ENCODE assay signal across 25 mouse cellular contexts in the genomic region with DNA sequence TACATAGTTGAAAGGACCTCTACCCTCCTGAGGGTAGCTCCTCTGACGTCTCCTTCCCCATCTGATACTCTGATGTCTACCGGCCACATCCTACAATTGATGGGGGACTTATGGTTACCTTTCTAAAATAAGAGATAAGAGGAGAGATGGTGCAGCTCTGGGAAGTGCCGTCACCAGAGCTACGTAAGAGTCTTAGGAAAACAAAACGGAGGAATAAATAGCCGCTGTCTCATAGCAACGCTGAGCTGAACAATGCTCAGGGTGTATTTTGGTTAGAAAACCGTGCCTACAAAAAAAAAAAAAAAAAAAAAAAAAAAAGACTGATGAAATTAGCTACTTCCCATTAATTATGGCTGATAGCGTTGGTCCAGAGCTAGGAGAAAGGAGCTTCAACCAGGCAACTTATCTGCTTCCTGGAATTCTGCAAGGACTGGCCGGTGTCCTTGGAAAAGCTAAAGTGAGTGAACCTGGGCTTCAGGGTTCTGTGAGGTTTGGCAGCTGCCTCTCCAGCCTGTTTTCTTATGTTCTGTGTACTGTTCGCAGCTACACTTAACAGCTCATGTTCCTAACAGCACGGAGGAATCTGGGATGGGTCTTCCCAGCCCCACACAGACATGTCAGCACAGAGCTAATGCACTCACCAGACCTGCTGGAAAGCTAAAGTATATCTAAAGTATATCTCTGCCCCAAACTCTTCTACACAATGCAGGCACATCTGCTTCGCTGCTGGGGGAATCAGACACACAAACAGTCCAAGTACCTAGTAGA. TPM values are rescaled to one million over a fixed set of nuclear protein-coding genes. Genes with fewer than 3 reads are reported as not detected.
A peak's percentile ranks its signal among the peaks of the same experiment; 100 is the strongest.
DNase-seq lines count a peak whose midpoint lies in the region; ATAC-seq lines count a peak whose summit lies in the region.
"Had no signal": no experiment of that assay in that cellular context is flagged by ENCODE, and none has a peak within 500 bp of the region (broad histone marks: within the 10 kb centered on the region; RNA-seq: fewer than 3 reads in every experiment).

No protein-coding gene starts in this region.

- WGBS in heart, embryonic 11.5 days (ENCODE audit: insufficient replicate concordance), result 35% methylated on average over 13 of the region's 13 CpGs
- 64% methylated on average over 13 of the region's 13 CpGs for WGBS in midbrain, embryonic 11.5 days
- 63% methylated on average over 13 of the region's 13 CpGs for WGBS in midbrain, embryonic 14.5 days

- H3K4me3 ChIP-seq in heart, embryonic 11.5 days (ENCODE audit: low read depth, low read length), result no peak overlapping the region
- no peak overlapping the region for H3K4me3 ChIP-seq in midbrain, embryonic 11.5 days (ENCODE audit: low read depth, low read length)
- no peak overlapping the region for H3K4me3 ChIP-seq in midbrain, embryonic 14.5 days (replicated peaks; ENCODE audit: low read depth, low read length)
- H3K4me3 ChIP-seq: embryonic facial prominence, embryonic 12.5 days; heart, embryonic 15.5 days; hindbrain, embryonic 13.5 days; kidney, embryonic 15.5 days; limb, embryonic 12.5 days; liver, embryonic 13.5 days; megakaryocyte, embryonic 14.5 days; midbrain, embryonic 15.5 days; neural tube, embryonic 13.5 days had no signal

- 0 out of 2 replicates have a peak overlapping the region, but pooled peaks have one; percentile 3 for H3K4me2 ChIP-seq in heart, embryonic 11.5 days
- H3K4me2 ChIP-seq in midbrain, embryonic 11.5 days, result no peak overlapping the region
- no peak overlapping the region for H3K4me2 ChIP-seq in midbrain, embryonic 14.5 days (ENCODE audit: low read length)
- H3K4me2 ChIP-seq: embryonic facial prominence, embryonic 12.5 days; heart, embryonic 15.5 days; hindbrain, embryonic 13.5 days; kidney, embryonic 15.5 days; limb, embryonic 12.5 days; liver, embryonic 13.5 days; midbrain, embryonic 15.5 days; neural tube, embryonic 13.5 days had no signal

- H3K36me3 ChIP-seq in heart, embryonic 11.5 days (ENCODE audit: control insufficient read depth, insufficient read depth, low read length), result no peaks in the 10 kb centered on the region
- no peaks in the 10 kb centered on the region for H3K36me3 ChIP-seq in midbrain, embryonic 11.5 days (ENCODE audit: control insufficient read depth, insufficient read depth, low read length)
- H3K36me3 ChIP-seq in midbrain, embryonic 14.5 days (ENCODE audit: control insufficient read depth, insufficient read depth, low read length), result no peaks in the 10 kb centered on the region
- H3K36me3 ChIP-seq: embryonic facial prominence, embryonic 12.5 days; heart, embryonic 15.5 days; hindbrain, embryonic 13.5 days; kidney, embryonic 15.5 days; limb, embryonic 12.5 days; liver, embryonic 13.5 days; midbrain, embryonic 15.5 days; neural tube, embryonic 13.5 days had no signal

- H3K27me3 ChIP-seq in heart, embryonic 11.5 days (ENCODE audit: control insufficient read depth, insufficient read depth, low read length), result no peaks in the 10 kb centered on the region
- H3K27me3 ChIP-seq in midbrain, embryonic 11.5 days (ENCODE audit: control insufficient read depth, insufficient read depth, low read length), result no peaks in the 10 kb centered on the region
- H3K27me3 ChIP-seq in midbrain, embryonic 14.5 days (ENCODE audit: control insufficient read depth, insufficient read depth, low read length), result no peaks in the 10 kb centered on the region
- H3K27me3 ChIP-seq: embryonic facial prominence, embryonic 12.5 days; heart, embryonic 15.5 days; hindbrain, embryonic 13.5 days; kidney, embryonic 15.5 days; limb, embryonic 12.5 days; liver, embryonic 13.5 days; midbrain, embryonic 15.5 days had no signal

- no peak overlapping the region for H3K27ac ChIP-seq in heart, embryonic 11.5 days (ENCODE audit: low read depth, low read length)
- no peak overlapping the region for H3K27ac ChIP-seq in midbrain, embryonic 11.5 days (ENCODE audit: low read depth, low read length)
- H3K27ac ChIP-seq in midbrain, embryonic 14.5 days (replicated peaks; ENCODE audit: low read depth, low read length), result no peak overlapping the region
- H3K27ac ChIP-seq: embryonic facial prominence, embryonic 12.5 days; heart, embryonic 15.5 days; hindbrain, embryonic 13.5 days; kidney, embryonic 15.5 days; limb, embryonic 12.5 days; liver, embryonic 13.5 days; neural tube, embryonic 13.5 days had no signal

- DNase-seq in heart, adult 11 months, result no peak
- peak; percentile 84 for DNase-seq in midbrain, embryonic 11.5 days (ENCODE audit: low spot score, missing footprints)
- no peak for DNase-seq in midbrain, embryonic 14.5 days
- DNase-seq in brain, embryonic 18.5 days (ENCODE audit: low read depth, low spot score), result peak; percentile 14
- no peak for DNase-seq in urinary bladder, adult 18-20 months (ENCODE audit: low spot score in 2 of 2)
- DNase-seq in natural killer cell, adult 2 months (ENCODE audit: low spot score in 2 of 2), result no peak
- DNase-seq: adrenal gland, postnatal 14 days; cerebellum, adult 11-12 months; heart, postnatal 36 days; kidney, adult 11 months; kidney, postnatal 36 days; liver, embryonic 13.5 days; lung, adult 2 months; lung, postnatal 14 days; thymus, postnatal 14 days had no signal

- no peak overlapping the region for H3K9ac ChIP-seq in heart, embryonic 11.5 days (ENCODE audit: low read depth, low read length)
- no peak overlapping the region for H3K9ac ChIP-seq in midbrain, embryonic 11.5 days (ENCODE audit: low read length)
- H3K9ac ChIP-seq in midbrain, embryonic 14.5 days (replicated peaks; ENCODE audit: low read length), result no peak overlapping the region
- H3K9ac ChIP-seq: embryonic facial prominence, embryonic 12.5 days; heart, embryonic 15.5 days; hindbrain, embryonic 13.5 days; kidney, embryonic 15.5 days; limb, embryonic 12.5 days; liver, embryonic 13.5 days; midbrain, embryonic 15.5 days; neural tube, embryonic 13.5 days had no signal

- peaks cover 3% of the 10 kb centered on the region; the same call in 1 of the 2 replicates for H3K4me1 ChIP-seq in heart, embryonic 11.5 days (ENCODE audit: control insufficient read depth, insufficient read depth, low read length)
- H3K4me1 ChIP-seq in midbrain, embryonic 11.5 days (ENCODE audit: control insufficient read depth, insufficient read depth, low read length), result peaks cover 4% of the 10 kb centered on the region; the same call in 1 of the 2 replicates
- 0 out of 2 replicates have a peak, but pooled peaks cover 7% of the 10 kb centered on the region for H3K4me1 ChIP-seq in midbrain, embryonic 14.5 days (ENCODE audit: control insufficient read depth, insufficient read depth, low read length)
- H3K4me1 ChIP-seq: heart, embryonic 15.5 days; limb, embryonic 12.5 days; liver, embryonic 13.5 days; neural tube, embryonic 13.5 days had no signal

- no peak for ATAC-seq in heart, embryonic 11.5 days (replicated peaks; ENCODE audit: insufficient number of reproducible peaks, low FRiP score, low TSS enrichment)
- ATAC-seq in midbrain, embryonic 11.5 days (ENCODE audit: low FRiP score), result no peak
- ATAC-seq in midbrain, embryonic 14.5 days (ENCODE audit: low FRiP score, low TSS enrichment), result no peak
- 0 out of 2 replicates have a peak, but pooled peaks have one; percentile 3 for ATAC-seq in megakaryocyte, adult 5-6 weeks (ENCODE audit: poor library complexity, severe bottlenecking)
- ATAC-seq: midbrain, embryonic 15.5 days had no signal

- H3K9me3 ChIP-seq in heart, embryonic 11.5 days (replicated peaks; ENCODE audit: control insufficient read depth, low read length), result no peaks in the 10 kb centered on the region
- no peaks in the 10 kb centered on the region for H3K9me3 ChIP-seq in midbrain, embryonic 11.5 days (ENCODE audit: control insufficient read depth, low read length)
- H3K9me3 ChIP-seq in midbrain, embryonic 14.5 days (ENCODE audit: control insufficient read depth, low read length), result no peaks in the 10 kb centered on the region
- H3K9me3 ChIP-seq: embryonic facial prominence, embryonic 12.5 days; heart, embryonic 15.5 days; hindbrain, embryonic 13.5 days; kidney, embryonic 15.5 days; liver, embryonic 13.5 days; megakaryocyte, embryonic 14.5 days; midbrain, embryonic 15.5 days; neural tube, embryonic 13.5 days had no signal

RNA-seq across cellular contexts. Expression of gene Tiam1, which starts 26.5 kb away (rescaled TPM):
- polyA plus RNA-seq in heart, embryonic 11.5 days (2014; fragmentation: Nextera tagmentation; extraction: Ambion mirVana), result 18.9 and 24.9 TPM in 2 replicates
- 14.2 and 16.9 TPM in 2 replicates for polyA plus RNA-seq in midbrain, embryonic 11.5 days (2014; fragmentation: Nextera tagmentation; extraction: Ambion mirVana)
- 34.6 and 40.0 TPM in 2 replicates for polyA plus RNA-seq in midbrain, embryonic 14.5 days (2014; fragmentation: Nextera tagmentation; extraction: Ambion mirVana)
- total RNA-seq in megakaryocyte, adult 5-6 weeks (2015), result 61.3 and 80.9 TPM in 2 replicates
- total RNA-seq in megakaryocyte, adult 5-6 weeks (2017), result 60.0 and 74.7 TPM in 2 replicates

RNA-seq across cellular contexts. Expression of gene Sod1, which starts 50.5 kb away (rescaled TPM):
- 1,124 and 1,155 TPM in 2 replicates for polyA plus RNA-seq in heart, embryonic 11.5 days (2014; fragmentation: Nextera tagmentation; extraction: Ambion mirVana)
- 1,019 and 1,097 TPM in 2 replicates for polyA plus RNA-seq in midbrain, embryonic 11.5 days (2014; fragmentation: Nextera tagmentation; extraction: Ambion mirVana)
- 866 and 988 TPM in 2 replicates for polyA plus RNA-seq in midbrain, embryonic 14.5 days (2014; fragmentation: Nextera tagmentation; extraction: Ambion mirVana)
- total RNA-seq in megakaryocyte, adult 5-6 weeks (2015), result 695 and 733 TPM in 2 replicates
- total RNA-seq in megakaryocyte, adult 5-6 weeks (2017), result 791 and 806 TPM in 2 replicates

Comparison
In these comparisons a context has a peak if more than half of its experiments do, and no peak if none do; other contexts are left out.
1. DNase-seq: peak in midbrain, embryonic 11.5 days (single experiment) and brain, embryonic 18.5 days (single experiment); none in heart, adult 11 months (single experiment), midbrain, embryonic 14.5 days (single experiment), urinary bladder, adult 18-20 months (0 of 2) and natural killer cell, adult 2 months (0 of 2).